Mouse (Mus musculus) spleen, embryonic (tissue): Measurements from ENCODE around the gene Snai1.

Experiments
- CTCF ChIA-PET: fragments of 350-600 bp; sonication (Branson Sonifier 250); formaldehyde crosslinking; loops from one replicate; lab custom pipeline; 2022; lab: Charles Lee

Gene Snai1

DNA sequence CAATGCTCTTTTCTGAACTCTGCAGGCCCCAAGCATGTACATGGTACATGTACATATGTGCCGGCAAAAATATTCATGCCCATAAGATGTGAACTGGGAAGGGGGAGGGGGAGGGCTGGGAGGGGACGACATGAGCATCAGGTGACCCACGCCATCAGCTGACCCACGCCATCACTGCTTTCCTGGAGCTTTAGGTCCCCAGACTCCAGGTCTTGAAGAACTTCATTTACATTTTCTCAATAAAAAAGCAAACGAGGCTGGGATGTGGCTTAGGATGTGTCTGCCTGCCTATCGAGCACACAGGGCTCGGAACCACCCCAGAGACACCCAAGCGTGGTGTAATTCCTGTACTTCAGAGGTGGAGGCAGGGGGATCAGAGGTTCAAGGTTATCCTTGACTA is 9.4 kb downstream of the Snai1 start:
- CTCF ChIA-PET = interaction anchor here (0.7 kb wide), 1 partner anchor 891 kb away, joined by 8 read pairs; no protein-coding TSS in a partner anchor

- CTCF ChIA-PET = no interaction called here
Measured at GRCm38 (mm10) chr2:167548961-167549360, 11.0 kb downstream of the Snai1 start.

DNA sequence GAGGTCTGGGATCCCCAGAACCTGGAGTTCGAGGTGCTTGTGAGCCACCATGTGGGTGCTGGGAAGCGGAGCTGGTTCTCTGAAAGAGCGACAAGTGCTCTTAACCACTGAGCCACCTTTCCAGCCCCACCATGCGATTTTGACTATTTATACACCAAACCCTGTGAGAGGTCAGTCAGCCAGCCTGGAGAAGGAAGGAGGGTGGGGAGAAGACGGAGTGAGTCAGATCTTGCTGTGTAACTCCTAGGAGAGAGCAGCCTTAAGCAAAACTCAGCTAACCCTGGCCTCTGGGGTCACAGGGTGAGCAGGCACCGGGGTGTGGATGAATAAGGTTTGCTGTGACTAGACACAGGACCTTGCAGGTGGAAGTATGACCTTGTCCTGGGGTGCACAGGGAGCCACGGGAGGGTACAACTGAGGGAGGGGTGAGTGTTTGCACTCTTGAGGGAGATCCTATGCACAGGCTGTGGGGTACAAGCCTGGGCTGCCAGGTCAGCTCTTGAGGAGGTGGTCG is 12.4 kb downstream of the Snai1 start:
- CTCF ChIA-PET = interaction anchor here (0.6 to 1.9 kb wide), 2 partner anchors 12 to 55 kb away, joined by 5 to 11 read pairs; no protein-coding TSS in a partner anchor

GRCm38 (mm10) chr2:167551342-167551920 is 13.4 kb downstream of the Snai1 start:
- CTCF ChIA-PET = interaction anchor here (0.6 to 1.9 kb wide), 3 partner anchors 13 to 30 kb away, joined by 3 to 5 read pairs (median 5); no protein-coding TSS in a partner anchor

GRCm38 (mm10) chr2:167552292-167552691 is 14.3 kb downstream of the Snai1 start:
- CTCF ChIA-PET = interaction anchor here (0.6 to 0.8 kb wide), 2 partner anchors 29 to 126 kb away, joined by 3 read pairs; no protein-coding TSS in a partner anchor

DNA sequence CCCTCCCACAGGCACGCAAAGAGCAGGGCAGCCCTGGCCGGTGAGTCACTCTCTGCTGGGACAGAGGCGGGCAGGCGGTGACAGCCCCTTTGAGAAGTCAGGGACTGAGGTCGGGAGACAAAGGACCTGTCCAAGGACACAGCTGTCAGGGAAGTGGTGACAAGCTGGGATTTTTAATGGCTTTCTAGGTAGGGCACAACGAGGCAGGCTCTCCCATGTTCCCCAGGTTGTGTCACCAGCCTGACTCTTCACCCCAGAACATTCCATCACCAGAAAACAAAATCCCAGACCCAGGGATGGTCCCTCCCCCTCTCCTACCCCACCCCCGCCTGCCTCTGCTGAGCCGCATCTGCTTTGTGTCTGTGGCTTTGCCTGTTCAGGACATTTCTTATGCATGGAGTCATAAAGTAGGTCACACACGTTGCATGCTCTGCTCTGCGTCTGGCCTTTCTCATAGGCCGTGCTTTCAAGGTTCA is 15.0 kb downstream of the Snai1 start:
- CTCF ChIA-PET = no interaction called here

GRCm38 (mm10) chr2:167555766-167556165 is 17.8 kb downstream of the Snai1 start:
- CTCF ChIA-PET = no interaction called here

- CTCF ChIA-PET = no interaction called here
Measured at GRCm38 (mm10) chr2:167559413-167559812, 21.4 kb downstream of the Snai1 start.

GRCm38 (mm10) chr2:167562101-167562500 is 24.1 kb downstream of the Snai1 start:
- CTCF ChIA-PET = interaction anchor here (0.7 kb wide), 1 partner anchor 30 kb away, joined by 3 read pairs; no protein-coding TSS in a partner anchor

GRCm38 (mm10) chr2:167563035-167563434 is 25.0 kb downstream of the Snai1 start:
- CTCF ChIA-PET = no interaction called here

DNA sequence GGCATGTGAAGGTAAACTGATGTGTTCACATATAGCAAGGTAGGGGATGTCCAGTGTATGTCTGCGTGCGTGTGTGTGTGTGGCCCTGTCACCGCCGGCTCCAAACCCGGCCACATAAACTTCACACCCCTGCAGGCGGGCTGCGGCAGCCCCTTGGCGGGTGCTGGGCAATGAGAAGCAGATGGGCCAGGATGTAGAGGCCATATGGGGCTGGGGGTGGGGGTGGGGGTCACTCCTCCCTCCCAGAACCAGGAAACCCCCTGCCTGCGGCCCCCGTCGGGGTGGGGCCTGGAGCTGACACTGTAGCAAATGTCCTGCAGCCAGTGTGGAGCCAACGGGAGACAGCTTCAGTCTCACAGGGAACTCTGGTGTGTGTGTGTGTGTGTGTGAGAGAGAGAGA is 25.7 kb downstream of the Snai1 start:
- CTCF ChIA-PET = no interaction called here

GRCm38 (mm10) chr2:167564551-167565311 is 26.7 kb downstream of the Snai1 start:
- CTCF ChIA-PET = no interaction called here

DNA sequence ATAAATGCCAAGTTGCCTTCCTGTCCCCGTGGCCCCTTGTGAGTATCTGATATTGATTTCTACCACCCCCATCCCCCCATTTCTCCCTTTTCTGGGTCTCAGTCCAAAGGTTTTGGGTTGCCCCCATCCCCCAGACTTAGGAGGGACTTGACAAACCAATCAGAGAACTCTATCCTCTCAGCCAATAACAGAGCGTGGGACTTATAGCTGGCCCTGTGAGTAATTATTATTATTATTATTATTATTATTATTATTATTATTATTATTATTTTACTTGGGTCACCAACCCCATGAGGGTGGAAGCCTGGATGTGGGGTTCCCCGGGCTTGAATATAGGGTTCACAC is 27.3 kb downstream of the Snai1 start:
- CTCF ChIA-PET = no interaction called here

- CTCF ChIA-PET = interaction anchor here (0.7 kb wide), 1 partner anchor 31 kb away, joined by 8 read pairs; no protein-coding TSS in a partner anchor
Measured at GRCm38 (mm10) chr2:167565682-167566081, 27.7 kb downstream of the Snai1 start.

DNA sequence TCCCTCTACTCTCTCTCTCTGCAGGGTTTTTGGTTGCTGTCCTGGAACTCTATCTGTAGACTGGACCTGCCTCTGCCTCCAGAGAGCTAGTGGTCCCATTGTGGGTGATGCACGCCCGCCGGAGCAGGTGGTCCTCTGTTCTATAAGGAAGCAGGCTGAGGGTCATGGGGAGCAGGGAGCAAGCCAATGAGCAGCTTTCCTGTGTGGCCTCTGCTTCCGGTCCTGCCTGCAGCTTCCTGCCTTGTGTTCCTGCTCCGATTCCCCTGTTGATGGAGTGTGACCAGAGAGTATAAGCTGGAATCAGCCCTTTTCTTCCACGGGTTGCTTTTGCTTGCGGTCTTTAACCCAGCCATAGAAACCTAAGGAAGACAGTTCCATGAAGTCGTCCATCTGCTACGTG is 30.1 kb downstream of the Snai1 start:
- CTCF ChIA-PET = no interaction called here

GRCm38 (mm10) chr2:167569934-167570651 is 32.1 kb downstream of the Snai1 start:
- CTCF ChIA-PET = no interaction called here

DNA sequence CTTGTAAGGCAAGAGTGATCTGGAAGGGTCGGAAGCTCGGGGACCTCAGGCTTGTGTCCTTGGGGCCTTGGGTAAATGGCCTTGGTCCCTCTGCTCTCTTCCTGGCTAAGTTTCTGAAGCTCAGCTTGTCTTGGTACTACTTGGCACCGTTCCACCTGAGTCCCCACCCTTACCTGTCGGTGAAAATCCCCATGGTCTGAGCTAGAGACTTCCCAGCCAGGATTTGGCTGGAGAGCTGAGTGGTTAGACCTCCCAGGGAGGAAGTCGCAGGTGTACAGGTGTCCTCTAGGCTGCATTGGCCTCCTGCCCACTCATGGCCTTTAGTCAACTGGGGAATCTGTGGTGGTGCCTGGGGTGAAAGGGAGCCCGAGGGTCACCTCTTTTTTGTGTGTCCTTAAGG is 32.8 kb downstream of the Snai1 start:
- CTCF ChIA-PET = interaction anchor here (0.9 kb wide), 1 partner anchor 11 kb away, joined by 3 read pairs; no protein-coding TSS in a partner anchor

DNA sequence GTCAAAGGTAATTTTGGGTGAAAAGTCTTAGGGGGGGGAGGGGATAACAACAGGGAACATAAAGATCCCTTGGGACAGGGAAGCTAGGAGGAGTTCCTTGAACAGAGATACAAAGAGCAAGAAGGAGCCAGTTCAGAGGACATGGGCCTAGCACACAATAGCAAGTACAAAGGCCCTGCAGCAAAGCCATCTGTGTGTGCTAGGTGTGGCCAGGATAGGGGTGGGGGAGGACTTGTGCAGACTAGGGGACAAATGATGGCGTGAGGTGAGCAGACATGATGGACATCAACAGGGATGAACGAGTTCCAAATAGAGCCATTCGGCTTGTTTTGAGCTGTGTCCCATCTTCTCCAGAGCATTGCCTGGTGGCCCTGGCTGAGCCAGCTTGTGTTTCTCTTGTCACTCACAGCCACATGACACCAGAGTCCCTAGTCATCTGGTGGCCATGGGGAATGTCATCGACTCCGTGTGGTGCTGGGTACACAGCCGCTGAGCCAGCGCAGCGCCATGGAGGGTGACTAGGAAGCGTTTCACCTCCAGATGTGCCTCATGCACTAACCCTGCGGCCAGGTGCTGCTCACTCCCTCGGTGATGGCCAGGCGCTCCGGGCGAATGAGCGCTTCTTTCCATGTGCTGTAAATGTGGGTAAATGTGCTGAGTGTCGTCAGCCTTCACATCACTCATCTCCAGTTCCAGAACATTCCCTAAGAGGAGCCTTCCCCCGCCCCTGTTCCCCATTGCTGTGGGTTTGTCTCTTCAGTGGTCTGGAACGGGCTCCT is 33.6 kb downstream of the Snai1 start:
- CTCF ChIA-PET = interaction anchor here (0.9 kb wide), 1 partner anchor 10 kb away, joined by 3 read pairs; no protein-coding TSS in a partner anchor

DNA sequence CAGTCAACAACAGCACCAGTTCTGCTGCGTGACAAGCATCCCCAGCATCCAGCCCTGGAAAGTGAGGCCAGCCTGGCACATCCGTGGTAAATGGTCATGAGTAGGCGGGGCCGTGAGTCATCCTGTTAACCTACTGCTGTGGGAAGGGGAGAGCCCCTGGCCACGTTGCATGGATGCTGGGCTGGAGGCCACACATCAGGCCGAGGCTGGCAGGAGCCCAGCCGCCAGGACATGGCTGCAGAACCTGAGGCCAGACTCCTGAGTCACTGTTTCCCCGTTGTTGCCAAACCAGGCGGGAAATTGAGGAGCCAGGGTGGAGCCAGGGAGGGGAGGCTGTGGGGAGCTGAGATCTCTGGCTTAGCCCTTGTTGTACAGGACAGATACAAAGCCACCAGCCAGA is 36.8 kb downstream of the Snai1 start:
- CTCF ChIA-PET = interaction anchor here (0.6 kb wide), 1 partner anchor 21 kb away, joined by 7 read pairs; no protein-coding TSS in a partner anchor

DNA sequence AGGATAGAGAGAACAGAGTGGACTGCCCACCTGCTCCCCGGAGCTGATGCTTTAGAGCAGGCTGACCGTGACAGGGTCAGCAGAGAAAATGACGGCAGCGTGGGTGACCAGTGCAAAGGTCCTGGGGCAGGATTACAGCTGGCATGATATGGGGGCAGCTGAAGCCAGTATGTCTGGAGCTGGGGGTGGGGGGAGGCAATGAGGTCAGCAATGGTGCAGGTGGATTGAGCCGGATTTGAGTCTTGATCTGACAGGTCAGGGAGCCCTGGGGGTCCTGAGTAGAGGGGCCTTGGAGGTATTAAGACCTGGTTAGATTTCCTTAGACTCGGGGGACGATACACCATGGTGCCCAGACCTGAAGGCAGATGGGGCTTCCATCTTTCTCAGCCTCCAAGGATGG is 37.6 kb downstream of the Snai1 start:
- CTCF ChIA-PET = interaction anchor here (0.6 kb wide), 1 partner anchor 20 kb away, joined by 7 read pairs; no protein-coding TSS in a partner anchor
